Mouse (Mus musculus) adrenal gland (tissue): Measurements from ENCODE around the gene Gm3500.
"Not testable (repeated sequence)": the region's sequence is repeated elsewhere in the genome, so short reads cannot be mapped to it uniquely, and the experiment has no call there.

Experiments
- intact Hi-C: fragments of 180-260 bp; cut with DNase I; formaldehyde crosslinking; loops from one replicate; pipeline ENCODE4 v1.15.1; 2025
- long read RNA-seq, 2 experiments: library from polyadenylated mRNA; unstranded; transcript quantifications; one replicate each; pipeline ENCODE4 v2.0.0; 2020; ENCODE audit warnings: borderline replicate concordance in 1 of 2; ENCODE audit not compliant: insufficient replicate concordance in 1 of 2

The Gm3500 gene
- long read RNA-seq, experiment 1: 0 reads
- long read RNA-seq, experiment 2: 0 reads

DNA sequence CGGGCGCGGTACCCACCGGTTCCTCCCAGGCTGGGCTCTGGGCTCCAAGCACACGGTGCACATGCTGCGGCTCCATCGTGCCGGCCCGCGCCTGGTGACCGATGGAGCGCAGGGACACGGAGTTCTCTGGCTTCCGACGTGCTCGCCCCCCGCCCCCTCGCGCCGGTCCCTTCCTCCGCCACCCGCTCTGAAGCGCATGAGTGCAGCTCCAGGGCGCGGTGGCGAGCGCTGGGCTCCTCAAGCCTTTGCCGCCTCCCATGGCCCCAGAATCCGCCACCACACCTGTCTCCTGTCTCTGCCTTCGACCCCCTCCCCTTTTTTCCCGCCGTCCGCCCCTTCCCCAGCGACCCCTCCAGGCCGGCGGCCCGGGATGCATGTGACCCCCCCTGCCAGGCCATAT, at the start of gene Gm3500:
Gene Gm3500, minus strand, starts transcription at position 101 of the 400 bp plus-strand sequence.
- intact Hi-C loops: not testable (repeated sequence)

DNA sequence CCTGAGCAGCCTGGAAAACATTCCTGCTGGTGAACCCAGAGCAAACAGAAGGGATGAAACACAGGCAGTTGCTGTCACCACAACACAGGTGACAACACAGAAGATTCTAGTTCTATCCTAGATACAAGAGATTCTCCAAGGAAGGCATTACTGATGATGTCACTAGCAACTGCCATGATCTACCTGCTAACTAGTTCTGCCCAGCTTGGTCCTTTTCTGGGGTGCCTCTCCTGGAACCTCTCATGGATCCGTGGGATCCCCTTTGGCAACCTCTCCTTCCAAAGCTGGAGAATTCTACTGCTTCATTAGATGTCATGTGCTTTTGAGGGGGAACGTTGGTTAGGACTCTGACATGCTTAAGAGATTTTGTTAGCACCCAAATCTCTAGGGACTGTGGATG, 54.0 kb downstream of the Gm3500 start, which contains the start of gene Gm3542:
Gene Gm3542, minus strand, starts transcription at position 101 of the 400 bp plus-strand sequence.
- intact Hi-C loops: not testable (repeated sequence)
